Mouse (Mus musculus): ENCODE measurements at regions not wholly inside any gene's neighbourhood (a gene's known extent, or its start where the extent isn't known, plus 50 kb on each side); places are given as distances from the start of the nearest gene placed in this dataset.

- Histone ChIP-seq H3K4me1 (ENCODE audit: control insufficient read depth, insufficient read depth, low read length) (peaks cover 36% of the 10 kb centered on the region), H3K27me3 (ENCODE audit: control insufficient read depth, insufficient read depth, low read length) (no peaks in the 10 kb centered on the region), H3K79me2 (replicated peaks; ENCODE audit: control insufficient read depth, insufficient read depth, low read length) (no peaks in the 10 kb centered on the region), H3K36me3 (ENCODE audit: control insufficient read depth, insufficient read depth, low read length) (peaks cover 5% of the 10 kb centered on the region), H3K4me3 (no peak overlapping the region), H3K9ac (ENCODE audit: low read depth, low read length) (no peak overlapping the region), H3K27ac (peak overlapping the region; percentile 90)
- no peak for DNase-seq
- WGBS = 56% methylated on average over 2 of the region's 2 CpGs
- TF ChIP-seq EP300 (IDR thresholded peaks at IDR 0.05; ENCODE audit: insufficient read depth, low read depth, low read length) (no peak), POLR2A (IDR thresholded peaks at IDR 0.05; ENCODE audit: insufficient read depth, low read depth, low read length) (no peak), CTCF (IDR thresholded peaks at IDR 0.05) (no peak)
- intact Hi-C loops (cut with DNase I) = loop anchor here (2.0 to 5.0 kb wide), 3 partner anchors 60 to 232 kb away; no protein-coding TSS in a partner anchor
Measured at GRCm38 (mm10) chr4:95155178-95155577, 103.2 kb upstream of the Jun start.

DNA sequence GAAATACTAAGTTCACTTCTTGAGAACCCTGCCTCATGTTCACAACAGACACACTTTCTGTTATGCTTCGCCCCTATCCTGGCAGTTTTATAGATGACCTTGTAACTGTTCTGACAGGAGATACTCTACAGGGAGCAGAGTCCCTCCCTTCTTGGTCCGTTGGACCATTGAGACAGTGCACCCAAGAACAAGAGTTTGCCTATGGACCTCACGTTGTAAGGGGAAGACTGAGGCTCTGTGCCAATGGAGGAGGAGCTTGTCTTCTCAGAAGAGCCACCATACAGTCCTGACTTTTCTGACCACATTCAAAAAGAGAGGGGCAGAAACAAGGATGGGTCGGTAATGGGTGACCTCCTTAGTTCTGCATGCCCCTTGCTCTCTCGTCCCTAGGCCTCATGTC is 103.8 kb upstream of the Jun start:
- no peak for TF ChIP-seq EP300 (IDR thresholded peaks at IDR 0.05; ENCODE audit: insufficient read depth, low read depth, low read length)
- no peak for TF ChIP-seq CTCF (IDR thresholded peaks at IDR 0.05)
- no peak for TF ChIP-seq POLR2A (IDR thresholded peaks at IDR 0.05; ENCODE audit: insufficient read depth, low read depth, low read length)
- H3K4me1 ChIP-seq (ENCODE audit: control insufficient read depth, insufficient read depth, low read length) = peaks cover 40% of the 10 kb centered on the region
- peaks cover 5% of the 10 kb centered on the region for H3K36me3 ChIP-seq (ENCODE audit: control insufficient read depth, insufficient read depth, low read length)
- 68% methylated on average over 5 of the region's 5 CpGs for WGBS
- H3K9ac ChIP-seq (ENCODE audit: low read depth, low read length) = no peak overlapping the region
- H3K27me3 ChIP-seq (ENCODE audit: control insufficient read depth, insufficient read depth, low read length) = no peaks in the 10 kb centered on the region
- no peaks in the 10 kb centered on the region for H3K79me2 ChIP-seq (replicated peaks; ENCODE audit: control insufficient read depth, insufficient read depth, low read length)
- no peak for DNase-seq
- intact Hi-C loops (cut with DNase I) = loop anchor here (2.0 to 5.0 kb wide), 3 partner anchors 61 to 232 kb away; no protein-coding TSS in a partner anchor
- H3K4me3 ChIP-seq = no peak overlapping the region
- H3K27ac ChIP-seq = no peak overlapping the region; the same call in 1 of the 2 replicates

- 40% methylated on average over 5 of the region's 5 CpGs for WGBS
- Histone ChIP-seq H3K27me3 (ENCODE audit: control insufficient read depth, insufficient read depth, low read length) (no peaks in the 10 kb centered on the region), H3K79me2 (replicated peaks; ENCODE audit: control insufficient read depth, insufficient read depth, low read length) (no peaks in the 10 kb centered on the region), H3K4me3 (no peak overlapping the region), H3K36me3 (ENCODE audit: control insufficient read depth, insufficient read depth, low read length) (peaks cover 5% of the 10 kb centered on the region), H3K27ac (peak overlapping the region; percentile 15), H3K9ac (ENCODE audit: low read depth, low read length) (no peak overlapping the region), H3K4me1 (ENCODE audit: control insufficient read depth, insufficient read depth, low read length) (peaks cover 38% of the 10 kb centered on the region)
- peak; percentile 15; the same call in 1 of the 2 replicates for TF ChIP-seq CTCF (IDR thresholded peaks at IDR 0.05)
- TF ChIP-seq POLR2A (IDR thresholded peaks at IDR 0.05; ENCODE audit: insufficient read depth, low read depth, low read length) = no peak
- TF ChIP-seq EP300 (IDR thresholded peaks at IDR 0.05; ENCODE audit: insufficient read depth, low read depth, low read length) = no peak
- peak in 1 of 2 experiments; percentile 51 for DNase-seq
- intact Hi-C loops (cut with DNase I) = loop anchor here (5.0 kb wide), 1 partner anchor 231 kb away; no protein-coding TSS in a partner anchor
Measured at GRCm38 (mm10) chr4:95156451-95157271, 104.6 kb upstream of the Jun start.

- Histone ChIP-seq H3K36me3 (ENCODE audit: control insufficient read depth, insufficient read depth, low read length) (peaks cover 5% of the 10 kb centered on the region), H3K27ac (0 out of 2 replicates have a peak overlapping the region, but pooled peaks have one; percentile 10), H3K79me2 (replicated peaks; ENCODE audit: control insufficient read depth, insufficient read depth, low read length) (no peaks in the 10 kb centered on the region), H3K4me1 (ENCODE audit: control insufficient read depth, insufficient read depth, low read length) (peaks cover 29% of the 10 kb centered on the region), H3K4me3 (no peak overlapping the region), H3K27me3 (ENCODE audit: control insufficient read depth, insufficient read depth, low read length) (no peaks in the 10 kb centered on the region), H3K9ac (ENCODE audit: low read depth, low read length) (no peak overlapping the region)
- intact Hi-C loops (cut with DNase I) = loop anchor here (5.0 kb wide), 1 partner anchor 229 kb away; no protein-coding TSS in a partner anchor
- no peak for DNase-seq
- 91% methylated on average over 7 of the region's 7 CpGs for WGBS
- no peak for TF ChIP-seq EP300 (IDR thresholded peaks at IDR 0.05; ENCODE audit: insufficient read depth, low read depth, low read length)
- TF ChIP-seq POLR2A (IDR thresholded peaks at IDR 0.05; ENCODE audit: insufficient read depth, low read depth, low read length) = no peak
- no peak for TF ChIP-seq CTCF (IDR thresholded peaks at IDR 0.05)
Measured at GRCm38 (mm10) chr4:95157653-95158430, 105.8 kb upstream of the Jun start.

- peaks cover 23% of the 10 kb centered on the region for H3K4me1 ChIP-seq (ENCODE audit: control insufficient read depth, insufficient read depth, low read length)
- H3K4me3 ChIP-seq = no peak overlapping the region
- no peaks in the 10 kb centered on the region for H3K27me3 ChIP-seq (ENCODE audit: control insufficient read depth, insufficient read depth, low read length)
- WGBS = 90% methylated on average over 6 of the region's 6 CpGs
- TF ChIP-seq POLR2A (IDR thresholded peaks at IDR 0.05; ENCODE audit: insufficient read depth, low read depth, low read length) (no peak), CTCF (IDR thresholded peaks at IDR 0.05) (no peak), EP300 (IDR thresholded peaks at IDR 0.05; ENCODE audit: insufficient read depth, low read depth, low read length) (no peak)
- intact Hi-C loops (cut with DNase I) = loop anchor here (5.0 kb wide), 1 partner anchor 228 kb away; no protein-coding TSS in a partner anchor
- no peak for DNase-seq
- H3K79me2 ChIP-seq (replicated peaks; ENCODE audit: control insufficient read depth, insufficient read depth, low read length) = no peaks in the 10 kb centered on the region
- no peak overlapping the region for H3K27ac ChIP-seq
- no peak overlapping the region for H3K9ac ChIP-seq (ENCODE audit: low read depth, low read length)
- H3K36me3 ChIP-seq (ENCODE audit: control insufficient read depth, insufficient read depth, low read length) = peaks cover 3% of the 10 kb centered on the region
Measured at GRCm38 (mm10) chr4:95158632-95159424, 106.8 kb upstream of the Jun start.
